Mouse (Mus musculus) lung, postnatal 0 days (tissue): Measurements from ENCODE around the gene Slc6a17.

Source experiments
- CTCF ChIP-seq: IDR thresholded peaks from 2 replicates; pipeline ENCODE4 v1.5.1; 2016; ENCODE audit warnings: antibody characterized with exemption, mild to moderate bottlenecking
- EP300 ChIP-seq: IDR thresholded peaks from 2 replicates; pipeline ENCODE4 v1.6.1; 2016; ENCODE audit warnings: antibody characterized with exemption, mild to moderate bottlenecking, control low read depth

- TF ChIP-seq CTCF: no peak
- no peak for TF ChIP-seq EP300
Observed at GRCm38 (mm10) chr3:107562591-107562990, 44.8 kb upstream of the Slc6a17 start.
